Mouse (Mus musculus): ENCODE data around the gene Nme7.

- TF ChIP-seq EP300 (optimal IDR thresholded peaks at IDR 0.05) (no peak), CTCF (IDR thresholded peaks at IDR 0.05; ENCODE audit: low read depth) (no peak)
Observed at GRCm38 (mm10) chr1:164307922-164308321, 4.0 kb downstream of the Nme7 start.
